Mouse (Mus musculus) layer of hippocampus, postnatal 14 days (tissue): Measurements from ENCODE around the gene Rnf138rt1. TPM values are rescaled to one million over a fixed set of nuclear protein-coding genes. Genes with fewer than 3 reads are reported as not detected.

Experiments used
- DNase-seq, 2 experiments: peaks; one replicate each; pipeline ENCODE4 v3.0.0; 2021 to 2022; ENCODE audit warnings: low spot score in 2 of 2, mixed read lengths in 1 of 2
- long read RNA-seq, 2 experiments: library from polyadenylated mRNA; stranded (forward); transcript quantifications; one replicate each; pipeline ENCODE4 v2.0.0; 2021
- total RNA-seq, 2 experiments: library from RNA; stranded (reverse); gene quantifications; 2 replicates each; pipeline ENCODE4 v1.2.3; 2021

Gene Rnf138rt1
- total RNA-seq, result 1 to 10 TPM; 1.2 to 1.4 TPM
- long read RNA-seq, experiment 1, partial matches to known transcripts, result 0 of 2 reads
- long read RNA-seq, experiment 1, other reads (novel, unspliced or antisense), result 0 of 2 reads
- long read RNA-seq, experiment 2, partial matches to known transcripts, result 0 of 2 reads
- long read RNA-seq, experiment 2, other reads (novel, unspliced or antisense), result 0 of 2 reads

- DNase-seq, result peak; percentile 2 to 7
These were observed at the start of gene Rnf138rt1 for GRCm38 (mm10) chrX:163760617-163761434. TSS of gene Rnf138rt1 (minus strand) at chrX:163761329.

- DNase-seq, result peak; percentile 1 to 15
These were observed 46.1 kb upstream of the Rnf138rt1 start for GRCm38 (mm10) chrX:163807270-163807669.

- DNase-seq, result no peak
These were observed 5.2 kb upstream of the Rnf138rt1 start for GRCm38 (mm10) chrX:163766290-163766689.

- DNase-seq, result no peak
These were observed 303 bp upstream of the Rnf138rt1 start for GRCm38 (mm10) chrX:163761435-163761828.

GRCm38 (mm10) chrX:163745996-163746395 lies 15.1 kb downstream of the Rnf138rt1 start:
- DNase-seq, result no peak

GRCm38 (mm10) chrX:163743896-163744295 lies 17.2 kb downstream of the Rnf138rt1 start:
- no peak for DNase-seq

- peak in 1 of 2 experiments; percentile 3 for DNase-seq
These were observed 22.2 kb downstream of the Rnf138rt1 start for GRCm38 (mm10) chrX:163738904-163739303.

- no peak for DNase-seq
These were observed 27.0 kb downstream of the Rnf138rt1 start for GRCm38 (mm10) chrX:163734145-163734544.

- peak in 1 of 2 experiments; percentile 8 for DNase-seq
These were observed 37.5 kb downstream of the Rnf138rt1 start for GRCm38 (mm10) chrX:163723630-163724029.

- peak in 1 of 2 experiments; percentile 0 for DNase-seq
These were observed 38.1 kb downstream of the Rnf138rt1 start for GRCm38 (mm10) chrX:163722785-163723577.

GRCm38 (mm10) chrX:163720597-163720996 lies 40.5 kb downstream of the Rnf138rt1 start:
- no peak for DNase-seq

Other genes starting within 250 kb of the Rnf138rt1 start
- 1 to 10 TPM; 2.4 to 3.9 TPM for gene Grpr, start 211.7 kb downstream of the Rnf138rt1 start, total RNA-seq
- gene Ap1s2, start 147.7 kb upstream of the Rnf138rt1 start, total RNA-seq, result 10 to 100 TPM; 39.9 to 41.8 TPM
- gene Zrsr2, start 197.3 kb upstream of the Rnf138rt1 start, total RNA-seq, result 10 to 100 TPM; 41.1 to 52.1 TPM